Mouse (Mus musculus) heart, postnatal 0 days (tissue): Measurements from ENCODE around the gene A1cf. TPM values are rescaled to one million over a fixed set of nuclear protein-coding genes. Genes with fewer than 3 reads are reported as not detected.
A peak's percentile ranks its signal among the peaks of the same experiment; 100 is the strongest.

Experiments used
- ATAC-seq: fragments of 200-750 bp; cut with Nextera tagmentation; 2 replicates; pipeline ENCODE4 v1.8.0; 2017; ENCODE audit warnings: low read depth, moderate number of reproducible peaks, moderate library complexity; ENCODE audit not compliant: insufficient read depth
- DNase-seq: peaks from one replicate; pipeline ENCODE4 v3.0.0-alpha.2; 2016; ENCODE audit warnings: low spot score
- H3K27ac ChIP-seq: fragments of 300-500 bp; sonication (generic); 2 replicates; pipeline ENCODE4 v1.5.1; 2014; ENCODE audit warnings: low read depth, mild to moderate bottlenecking
- H3K27me3 ChIP-seq: fragments of 300-500 bp; sonication (generic); 2 replicates; pipeline ENCODE4 v1.6.1; 2014; ENCODE audit warnings: low read length, mixed read lengths; ENCODE audit not compliant: control insufficient read depth, insufficient read depth
- H3K36me3 ChIP-seq: fragments of 300-500 bp; sonication (generic); replicated peaks from 2 replicates; pipeline ENCODE4 v1.6.1; 2014; ENCODE audit warnings: low read length, mixed read lengths; ENCODE audit not compliant: control insufficient read depth, insufficient read depth
- H3K4me1 ChIP-seq: fragments of 300-500 bp; sonication (generic); 2 replicates; pipeline ENCODE4 v1.6.1; 2014; ENCODE audit warnings: antibody characterized with exemption; ENCODE audit not compliant: control insufficient read depth, insufficient read depth
- H3K4me2 ChIP-seq: fragments of 300-500 bp; sonication (generic); 2 replicates; pipeline ENCODE4 v1.6.1; 2014; ENCODE audit warnings: low read depth, mild to moderate bottlenecking, low read length, moderate library complexity
- H3K4me3 ChIP-seq: fragments of 300-500 bp; sonication (generic); 2 replicates; pipeline ENCODE4 v1.5.1; 2014; ENCODE audit warnings: low read depth, low read length
- H3K9ac ChIP-seq: fragments of 300-500 bp; sonication (generic); replicated peaks from 2 replicates; pipeline ENCODE4 v1.6.1; 2014; ENCODE audit warnings: low read depth, low read length, mixed read lengths
- H3K9me3 ChIP-seq: fragments of 300-500 bp; sonication (generic); replicated peaks from 2 replicates; pipeline ENCODE4 v1.6.1; 2016; ENCODE audit warnings: low read length; ENCODE audit not compliant: control insufficient read depth
- CTCF ChIP-seq: IDR thresholded peaks from 2 replicates; pipeline ENCODE4 v1.5.1; 2016; ENCODE audit warnings: antibody characterized with exemption, control low read depth, low read depth
- EP300 ChIP-seq: IDR thresholded peaks from 2 replicates; pipeline ENCODE4 v1.6.1; 2016; ENCODE audit warnings: antibody characterized with exemption, low read depth
- WGBS: fragments of 180-500 bp; shearing (Covaris S2); extraction: QIAGEN DNeasy Blood & Tissue Kit; methylation state at CpG from one replicate; pipeline ENCODE4 v1.1.7; 2014; 5-methylcytosine and 5-hydroxymethylcytosine counted together
- polyA plus RNA-seq: library from polyadenylated mRNA; unstranded; fragments of >200 nt; fragmentation: Nextera tagmentation; extraction: Ambion mirVana; gene quantifications from 2 replicates; pipeline ENCODE4 v1.2.1, GENCODE M21; 2015
- total RNA-seq: library from RNA; depleted of rRNA; stranded (reverse); fragments of >200 nt; gene quantifications from 2 replicates; pipeline ENCODE4 v1.2.3, GENCODE M21; 2014; ENCODE audit warnings: low replicate concordance; rRNA removed

The A1cf gene
- total and polyA plus RNA-seq, 2 experiments from 2014 or later = 2.8 TPM; not detected in 1

GRCm38 (mm10) chr19:31971405-31971804 is 102.8 kb downstream of the A1cf start:
- no peaks in the 10 kb centered on the region for H3K4me1 ChIP-seq
- DNase-seq (no peak), ATAC-seq (no peak)
- no peak overlapping the region for H3K27ac ChIP-seq
- H3K4me2 ChIP-seq = no peak overlapping the region
- TF ChIP-seq CTCF (no peak), EP300 (no peak)
- H3K36me3 ChIP-seq = no peaks in the 10 kb centered on the region
- H3K4me3 ChIP-seq = no peak overlapping the region
- H3K9ac ChIP-seq = no peak overlapping the region
- no peaks in the 10 kb centered on the region for H3K9me3 ChIP-seq
- WGBS = 46% methylated on average over 3 of the region's 3 CpGs
- H3K27me3 ChIP-seq = no peaks in the 10 kb centered on the region

- Histone ChIP-seq H3K36me3 (no peaks in the 10 kb centered on the region), H3K4me3 (no peak overlapping the region), H3K9ac (no peak overlapping the region), H3K27me3 (no peaks in the 10 kb centered on the region), H3K9me3 (no peaks in the 10 kb centered on the region), H3K4me2 (no peak overlapping the region), H3K27ac (no peak overlapping the region), H3K4me1 (no peaks in the 10 kb centered on the region)
- 5% methylated on average over 6 of the region's 6 CpGs for WGBS
- peak; percentile 75 for DNase-seq
- TF ChIP-seq EP300 (no peak), CTCF (peak; percentile 99)
- peak; percentile 80 for ATAC-seq
Measured at GRCm38 (mm10) chr19:31971998-31972397, 103.4 kb downstream of the A1cf start.

- H3K4me1 ChIP-seq = no peaks in the 10 kb centered on the region
- H3K4me3 ChIP-seq = no peak overlapping the region
- 54% methylated on average over 2 of the region's 2 CpGs for WGBS
- DNase-seq (no peak), ATAC-seq (no peak)
- no peak overlapping the region for H3K27ac ChIP-seq
- no peak overlapping the region for H3K4me2 ChIP-seq
- no peaks in the 10 kb centered on the region for H3K27me3 ChIP-seq
- H3K36me3 ChIP-seq = no peaks in the 10 kb centered on the region
- no peak overlapping the region for H3K9ac ChIP-seq
- no peaks in the 10 kb centered on the region for H3K9me3 ChIP-seq
- TF ChIP-seq CTCF (no peak), EP300 (no peak)
Measured at GRCm38 (mm10) chr19:31975882-31976281, 107.3 kb downstream of the A1cf start.

GRCm38 (mm10) chr19:31991057-31991456 is 122.5 kb downstream of the A1cf start:
- ATAC-seq (no peak), DNase-seq (no peak)
- Histone ChIP-seq H3K4me2 (no peak overlapping the region), H3K9me3 (no peaks in the 10 kb centered on the region), H3K27ac (no peak overlapping the region), H3K36me3 (0 out of 2 replicates have a peak, but pooled peaks cover 6% of the 10 kb centered on the region), H3K4me3 (no peak overlapping the region), H3K27me3 (no peaks in the 10 kb centered on the region), H3K9ac (no peak overlapping the region), H3K4me1 (no peaks in the 10 kb centered on the region)
- TF ChIP-seq EP300 (no peak), CTCF (no peak)
- WGBS = 90% methylated on average over 6 of the region's 6 CpGs

- ATAC-seq = peak; percentile 75
Measured at GRCm38 (mm10) chr19:31996916-31997315, 128.4 kb downstream of the A1cf start.

More at GRCm38 (mm10) chr19:31996916-31997315, 128.4 kb downstream of the A1cf start:
- H3K9me3 ChIP-seq = no peaks in the 10 kb centered on the region
- no peak overlapping the region for H3K9ac ChIP-seq
- no peak overlapping the region for H3K4me3 ChIP-seq
- H3K4me1 ChIP-seq = no peaks in the 10 kb centered on the region
- H3K27ac ChIP-seq = no peak overlapping the region
- peak; percentile 51 for DNase-seq
- no peak overlapping the region for H3K4me2 ChIP-seq
- H3K27me3 ChIP-seq = no peaks in the 10 kb centered on the region
- 49% methylated on average over 3 of the region's 3 CpGs for WGBS
- H3K36me3 ChIP-seq = 0 out of 2 replicates have a peak, but pooled peaks cover 6% of the 10 kb centered on the region
- TF ChIP-seq EP300 (no peak), CTCF (no peak)

Other genes with a start within 250 kb of the A1cf start
- 11.2 and 14.6 TPM in 2 replicates for gene Prkg1, start 103.7 kb upstream of the A1cf start, total RNA-seq
- 4.5 TPM in 2 replicates for gene Prkg1, start 103.7 kb upstream of the A1cf start, polyA plus RNA-seq
- gene Asah2, start 239.4 kb downstream of the A1cf start, total RNA-seq = 12.0 and 17.6 TPM in 2 replicates
- 1.9 and 2.1 TPM in 2 replicates for gene Asah2, start 239.4 kb downstream of the A1cf start, polyA plus RNA-seq